Mouse (Mus musculus) heart, embryonic 16.5 days (tissue): ENCODE results near the gene Wnt7a. TPM values are rescaled to one million over a fixed set of nuclear protein-coding genes. Genes with fewer than 3 reads are reported as not detected.

ENCODE experiments used
- ATAC-seq: fragments of 200-750 bp; cut with Nextera tagmentation; replicated peaks from 2 replicates; pipeline ENCODE4 v1.8.0; 2017; ENCODE audit warnings: moderate number of reproducible peaks; ENCODE audit not compliant: insufficient read depth, low FRiP score; ENCODE audit errors: extremely low read depth
- H3K27ac ChIP-seq: fragments of 300-500 bp; sonication (generic); 2 replicates; pipeline ENCODE4 v1.5.1; 2014; ENCODE audit warnings: mild to moderate bottlenecking, low read length, control low read depth, moderate library complexity
- H3K27me3 ChIP-seq: fragments of 300-500 bp; sonication (generic); 2 replicates; pipeline ENCODE4 v1.6.1; 2014; ENCODE audit warnings: low read length, mixed read lengths; ENCODE audit not compliant: control insufficient read depth, insufficient read depth
- H3K36me3 ChIP-seq: fragments of 300-500 bp; sonication (generic); 2 replicates; pipeline ENCODE4 v1.6.1; 2014; ENCODE audit not compliant: control insufficient read depth, insufficient read depth
- H3K4me1 ChIP-seq: fragments of 300-500 bp; sonication (generic); 2 replicates; pipeline ENCODE4 v1.6.1; 2014; ENCODE audit warnings: low read length, mixed read lengths; ENCODE audit not compliant: control insufficient read depth, insufficient read depth
- H3K4me2 ChIP-seq: fragments of 300-500 bp; sonication (generic); 2 replicates; pipeline ENCODE4 v1.6.1; 2014; ENCODE audit warnings: low read depth, mild to moderate bottlenecking, control low read depth, low read length
- H3K4me3 ChIP-seq: fragments of 300-500 bp; sonication (generic); 2 replicates; pipeline ENCODE4 v1.5.1; 2014; ENCODE audit warnings: mild to moderate bottlenecking, control low read depth, low read length
- H3K9ac ChIP-seq: fragments of 300-500 bp; sonication (generic); 2 replicates; pipeline ENCODE4 v1.6.1; 2014; ENCODE audit warnings: low read length, control low read depth
- H3K9me3 ChIP-seq: fragments of 300-500 bp; sonication (generic); replicated peaks from 2 replicates; pipeline ENCODE4 v1.6.1; 2016; ENCODE audit warnings: low read length; ENCODE audit not compliant: control insufficient read depth
- WGBS: fragments of 180-500 bp; shearing (Covaris S2); extraction: QIAGEN DNeasy Blood & Tissue Kit; methylation state at CpG from one replicate; pipeline ENCODE4 v1.1.7; 2014; 5-methylcytosine and 5-hydroxymethylcytosine counted together
- polyA plus RNA-seq: library from polyadenylated mRNA; unstranded; fragments of >200 nt; fragmentation: Nextera tagmentation; extraction: Ambion mirVana; gene quantifications from 2 replicates; pipeline ENCODE4 v1.2.1, GENCODE M21; 2015

Wnt7a gene
- polyA plus RNA-seq, 1 experiment from 2014 or later: 0.30 TPM

GRCm38 (mm10) chr6:91358394-91358793 is 52.8 kb downstream of the Wnt7a start:
- no peak for ATAC-seq
- 44% methylated on average over 2 of the region's 2 CpGs for WGBS
- no peaks in the 10 kb centered on the region for H3K4me1 ChIP-seq
- no peaks in the 10 kb centered on the region for H3K9me3 ChIP-seq
- peaks cover 3% of the 10 kb centered on the region for H3K27me3 ChIP-seq
- H3K9ac ChIP-seq: no peak overlapping the region
- H3K36me3 ChIP-seq: no peaks in the 10 kb centered on the region
- no peak overlapping the region for H3K4me2 ChIP-seq
- no peak overlapping the region for H3K27ac ChIP-seq
- H3K4me3 ChIP-seq: no peak overlapping the region

DNA sequence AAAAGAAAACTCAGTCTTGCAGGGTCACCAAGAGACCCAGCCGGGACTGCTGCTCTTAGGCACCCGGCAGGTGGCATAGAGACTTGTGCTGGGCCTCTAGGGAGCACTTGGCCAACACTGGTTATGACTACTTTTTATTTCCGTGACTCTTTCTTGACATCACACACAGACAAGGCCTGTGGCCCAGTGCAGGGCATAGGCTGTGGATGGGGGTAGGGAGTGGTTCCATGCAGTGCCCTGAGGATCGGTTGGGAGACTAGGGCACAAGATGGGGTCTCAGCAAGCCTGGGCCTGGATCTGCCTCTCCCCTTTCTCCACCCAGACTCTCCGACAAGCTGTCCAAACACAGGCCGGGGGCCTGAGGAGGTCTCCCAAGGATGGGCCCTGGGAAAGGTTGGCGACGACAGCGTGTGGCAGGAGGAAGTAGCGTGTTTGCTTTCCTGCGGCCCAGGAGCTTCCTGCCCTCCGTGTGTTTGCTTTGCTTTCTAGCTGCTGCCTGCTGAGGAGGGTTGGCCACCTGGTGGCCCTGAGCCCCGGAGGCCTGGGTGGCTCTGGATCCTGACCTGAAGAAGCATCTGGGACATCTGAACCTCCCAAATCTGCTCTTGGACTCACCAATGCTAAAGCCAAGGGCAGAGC is 53.8 kb downstream of the Wnt7a start:
- no peak overlapping the region for H3K27ac ChIP-seq
- H3K9me3 ChIP-seq: no peaks in the 10 kb centered on the region
- peaks cover 3% of the 10 kb centered on the region for H3K27me3 ChIP-seq
- H3K36me3 ChIP-seq: no peaks in the 10 kb centered on the region
- H3K4me2 ChIP-seq: no peak overlapping the region
- H3K9ac ChIP-seq: no peak overlapping the region
- ATAC-seq: no peak
- H3K4me1 ChIP-seq: no peaks in the 10 kb centered on the region
- 48% methylated on average over 13 of the region's 13 CpGs for WGBS
- no peak overlapping the region for H3K4me3 ChIP-seq

DNA sequence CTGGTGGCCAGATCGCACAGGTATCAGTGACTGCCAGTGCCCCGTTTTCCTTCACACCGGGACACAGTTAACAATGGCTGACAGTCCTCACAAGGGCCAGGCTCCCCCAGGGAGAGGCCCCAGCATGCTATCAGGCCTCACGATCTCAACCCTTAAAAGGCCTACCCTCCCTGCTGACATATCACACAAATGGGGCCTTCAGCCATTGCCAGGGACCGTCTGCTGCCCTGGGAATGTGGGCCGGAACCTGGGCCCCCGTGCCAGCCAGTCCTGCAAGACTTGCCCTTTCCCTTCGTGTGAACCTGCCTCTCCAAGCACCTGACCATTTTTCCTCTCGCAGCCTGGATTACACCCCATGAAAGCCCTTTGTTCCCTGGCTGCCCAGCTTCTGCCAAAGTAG is 61.5 kb downstream of the Wnt7a start:
- ATAC-seq: no peak
- Histone ChIP-seq H3K9me3 (no peaks in the 10 kb centered on the region), H3K27me3 (peaks cover 33% of the 10 kb centered on the region), H3K4me2 (no peak overlapping the region), H3K9ac (no peak overlapping the region), H3K36me3 (no peaks in the 10 kb centered on the region), H3K4me1 (no peaks in the 10 kb centered on the region), H3K4me3 (no peak overlapping the region), H3K27ac (no peak overlapping the region)
- 30% methylated on average over 9 of the region's 9 CpGs for WGBS

DNA sequence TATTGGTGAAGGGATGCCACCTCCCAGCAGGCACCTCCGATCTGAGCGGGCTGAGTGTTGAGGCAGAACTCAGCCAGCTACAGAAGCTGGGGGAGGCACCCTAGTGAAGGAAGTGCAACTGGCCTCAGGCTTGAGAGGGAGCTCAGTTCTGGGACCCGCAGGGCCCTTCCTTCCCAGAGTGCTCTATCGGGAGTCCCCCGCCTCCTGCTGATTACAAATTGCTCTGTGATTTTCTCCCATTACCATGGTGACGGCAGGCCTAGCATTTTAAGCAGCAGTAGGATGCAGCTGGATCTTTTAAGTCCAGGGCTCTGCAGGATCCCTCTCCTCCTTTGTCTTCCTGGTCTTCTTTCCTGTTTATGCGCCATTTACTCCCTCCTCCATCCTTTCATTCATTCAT is 63.4 kb downstream of the Wnt7a start:
- H3K4me3 ChIP-seq: no peak overlapping the region
- 16% methylated on average over 7 of the region's 7 CpGs for WGBS
- H3K4me1 ChIP-seq: no peaks in the 10 kb centered on the region
- no peaks in the 10 kb centered on the region for H3K36me3 ChIP-seq
- H3K9ac ChIP-seq: no peak overlapping the region
- no peak overlapping the region for H3K27ac ChIP-seq
- peaks cover 30% of the 10 kb centered on the region for H3K27me3 ChIP-seq
- no peak for ATAC-seq
- no peaks in the 10 kb centered on the region for H3K9me3 ChIP-seq
- no peak overlapping the region for H3K4me2 ChIP-seq

GRCm38 (mm10) chr6:91346906-91347156 is 64.3 kb downstream of the Wnt7a start:
- Histone ChIP-seq H3K4me2 (no peak overlapping the region), H3K36me3 (no peaks in the 10 kb centered on the region), H3K4me3 (no peak overlapping the region), H3K27me3 (peaks cover 30% of the 10 kb centered on the region), H3K4me1 (no peaks in the 10 kb centered on the region), H3K9ac (no peak overlapping the region), H3K9me3 (no peaks in the 10 kb centered on the region), H3K27ac (no peak overlapping the region)
- WGBS: 43% methylated on average over 3 of the region's 3 CpGs
- ATAC-seq: no peak

GRCm38 (mm10) chr6:91346071-91346905 is 64.9 kb downstream of the Wnt7a start:
- no peak for ATAC-seq
- Histone ChIP-seq H3K4me1 (no peaks in the 10 kb centered on the region), H3K36me3 (no peaks in the 10 kb centered on the region), H3K9me3 (no peaks in the 10 kb centered on the region), H3K9ac (no peak overlapping the region), H3K4me2 (no peak overlapping the region), H3K27ac (no peak overlapping the region), H3K27me3 (peaks cover 30% of the 10 kb centered on the region), H3K4me3 (no peak overlapping the region)
- 53% methylated on average over 10 of the region's 10 CpGs for WGBS

GRCm38 (mm10) chr6:91345091-91345490 is 66.1 kb downstream of the Wnt7a start:
- H3K27ac ChIP-seq: no peak overlapping the region
- H3K9ac ChIP-seq: no peak overlapping the region
- H3K27me3 ChIP-seq: peaks cover 30% of the 10 kb centered on the region
- no peaks in the 10 kb centered on the region for H3K9me3 ChIP-seq
- H3K4me3 ChIP-seq: no peak overlapping the region
- no peaks in the 10 kb centered on the region for H3K4me1 ChIP-seq
- no peak for ATAC-seq
- no peak overlapping the region for H3K4me2 ChIP-seq
- H3K36me3 ChIP-seq: no peaks in the 10 kb centered on the region
- 50% methylated on average over 5 of the region's 5 CpGs for WGBS

- H3K9ac ChIP-seq: no peak overlapping the region
- peaks cover 3% of the 10 kb centered on the region; the same call in 1 of the 2 replicates for H3K27me3 ChIP-seq
- H3K27ac ChIP-seq: no peak overlapping the region
- H3K4me2 ChIP-seq: no peak overlapping the region
- ATAC-seq: no peak
- H3K4me1 ChIP-seq: no peaks in the 10 kb centered on the region
- H3K9me3 ChIP-seq: no peaks in the 10 kb centered on the region
- WGBS: 65% methylated on average over 8 of the region's 8 CpGs
- H3K36me3 ChIP-seq: no peaks in the 10 kb centered on the region
- H3K4me3 ChIP-seq: no peak overlapping the region
Measured at GRCm38 (mm10) chr6:91339612-91340246, 71.4 kb downstream of the Wnt7a start.

DNA sequence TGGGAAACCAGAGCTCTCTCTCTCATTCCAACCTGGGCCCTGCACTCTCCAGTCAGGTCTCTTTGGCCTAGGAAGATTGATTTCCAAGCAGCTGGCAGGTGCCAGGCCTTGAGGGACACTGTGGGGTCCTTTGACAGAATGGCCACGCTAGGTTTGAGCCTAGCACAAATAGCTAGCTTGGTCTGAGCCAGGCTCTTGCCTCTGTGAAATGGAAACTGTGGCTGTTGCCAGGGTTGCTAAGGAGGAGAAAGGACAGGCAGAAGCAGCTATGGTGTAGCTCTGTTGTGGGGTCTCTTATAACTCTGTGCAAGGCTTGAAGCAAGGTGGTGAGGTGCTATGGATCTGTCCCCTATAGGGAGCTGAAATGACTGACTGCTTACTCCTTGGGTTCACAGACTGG is 75.7 kb downstream of the Wnt7a start:
- no peak overlapping the region for H3K4me3 ChIP-seq
- H3K27ac ChIP-seq: no peak overlapping the region
- no peak for ATAC-seq
- H3K27me3 ChIP-seq: peaks cover 6% of the 10 kb centered on the region; the same call in 1 of the 2 replicates
- no peak overlapping the region for H3K4me2 ChIP-seq
- H3K4me1 ChIP-seq: no peaks in the 10 kb centered on the region
- H3K9me3 ChIP-seq: no peaks in the 10 kb centered on the region
- WGBS: 72% methylated on average over 1 of the region's 1 CpGs
- no peak overlapping the region for H3K9ac ChIP-seq
- H3K36me3 ChIP-seq: no peaks in the 10 kb centered on the region
